Mouse (Mus musculus) MN1 (cell line): ENCODE measurements at regions not wholly inside any gene's neighbourhood (a gene's known extent, or its start where the extent isn't known, plus 50 kb on each side); places are given as distances from the start of the nearest gene placed in this dataset.

ENCODE experiments used
- DNase-seq: peaks from one replicate; pipeline ENCODE4 v3.0.0-alpha.2; 2016; ENCODE audit warnings: low spot score

- DNase-seq, result no peak
Measured at GRCm38 (mm10) chr11:18015239-18015638, 61.6 kb upstream of the Etaa1 start.

GRCm38 (mm10) chr11:18014610-18015009, 60.9 kb upstream of the Etaa1 start:
- DNase-seq, result no peak

- no peak for DNase-seq
Measured at GRCm38 (mm10) chr11:18012085-18012484, 58.4 kb upstream of the Etaa1 start.

GRCm38 (mm10) chr11:18011101-18011733, 57.5 kb upstream of the Etaa1 start:
- peak; percentile 58 for DNase-seq

GRCm38 (mm10) chr11:18008140-18008539, 54.5 kb upstream of the Etaa1 start:
- no peak for DNase-seq
